Mouse (Mus musculus): Measurements from ENCODE around the gene 4930412O13Rik. TPM values are rescaled to one million over a fixed set of nuclear protein-coding genes. Genes with fewer than 3 reads are reported as not detected.

The 4930412O13Rik gene
- total RNA-seq, 2 experiments from 2014 or later = not detected

- DNase-seq = no peak
- intact Hi-C loops (cut with DNase I) = no loop called here
Measured at GRCm38 (mm10) chr2:9894836-9895593, 14.0 kb downstream of the 4930412O13Rik start.

- DNase-seq = no peak
- intact Hi-C loops (cut with DNase I) = no loop called here
Measured at GRCm38 (mm10) chr2:9896097-9896770, 15.2 kb downstream of the 4930412O13Rik start.

- intact Hi-C loops (cut with DNase I) = no loop called here
- no peak for DNase-seq
Measured at GRCm38 (mm10) chr2:9897846-9898245, 16.8 kb downstream of the 4930412O13Rik start.

GRCm38 (mm10) chr2:9903854-9904560, 23.0 kb downstream of the 4930412O13Rik start:
- DNase-seq = no peak
- intact Hi-C loops (cut with DNase I) = no loop called here

GRCm38 (mm10) chr2:9905995-9906394, 24.9 kb downstream of the 4930412O13Rik start:
- DNase-seq = no peak
- intact Hi-C loops (cut with DNase I) = no loop called here

- intact Hi-C loops (cut with DNase I) = no loop called here
Measured at GRCm38 (mm10) chr2:9917602-9918001, 36.5 kb downstream of the 4930412O13Rik start.

GRCm38 (mm10) chr2:9918691-9919471, 37.8 kb downstream of the 4930412O13Rik start:
- intact Hi-C loops (cut with DNase I) = no loop called here
- DNase-seq = no peak

More at GRCm38 (mm10) chr2:9917602-9918001, 36.5 kb downstream of the 4930412O13Rik start:
- DNase-seq = no peak

GRCm38 (mm10) chr2:9926194-9926904, 45.3 kb downstream of the 4930412O13Rik start:
- intact Hi-C loops (cut with DNase I) = no loop called here
- no peak for DNase-seq

- no peak for DNase-seq
- intact Hi-C loops (cut with DNase I) = no loop called here
Measured at GRCm38 (mm10) chr2:9926905-9927283, 45.8 kb downstream of the 4930412O13Rik start.

Other genes with a start within 250 kb of the 4930412O13Rik start
- not detected for gene 9230102O04Rik, start 8.3 kb downstream of the 4930412O13Rik start, total RNA-seq (2021)
- under 1 TPM; 0.57 to 0.92 TPM for gene Gata3, start 8.8 kb downstream of the 4930412O13Rik start, total RNA-seq (2021)
- gene Taf3, start 167.3 kb downstream of the 4930412O13Rik start, total RNA-seq (2021) = 1 to 10 TPM; 6.3 to 7.7 TPM
- gene Atp5c1, start 199.3 kb downstream of the 4930412O13Rik start, total RNA-seq (2021) = 100 to 1,000 TPM; 760 to 854 TPM
- gene Kin, start 199.3 kb downstream of the 4930412O13Rik start, total RNA-seq (2021) = 1 to 10 TPM; 4.4 to 5.4 TPM